Mouse (Mus musculus): Measurements from ENCODE around the gene Pgpep1. TPM values are rescaled to one million over a fixed set of nuclear protein-coding genes. Genes with fewer than 3 reads are reported as not detected.
A peak's percentile ranks its signal among the peaks of the same experiment; 100 is the strongest.

Pgpep1 gene
- total and polyA plus RNA-seq, 3 experiments = 12.3 to 30.0 (median 22.9) TPM

- in situ Hi-C loops (cut with MboI; ENCODE audit: low pct_ligation_motif_present, low pct_unique_long_range_greater_than_20kb, low sequenced_read_pairs) = no loop called here
- Histone ChIP-seq H3K4me2 (ENCODE audit: insufficient read depth, low read depth, poor library complexity, severe bottlenecking) (no peak overlapping the region), H3K27me3 (replicated peaks) (no peaks in the 10 kb centered on the region), H3K36me3 (replicated peaks in 1 of 2; ENCODE audit: control insufficient read depth in 1 of 2, insufficient read depth in 1 of 2, low read length in 1 of 2) (no peaks in the 10 kb centered on the region), H3K9ac (ENCODE audit: insufficient read depth, low read depth) (no peak overlapping the region), H3K4me1 (ENCODE audit: control insufficient read depth in 1 of 2, insufficient read depth in 2 of 2) (peaks cover 7 to 50% of the 10 kb centered on the region in 2 experiments; a peak in 3 of 4 replicates), H3K9me3 (replicated peaks; ENCODE audit: low read length) (no peaks in the 10 kb centered on the region), H3K4me3 (replicated peaks in 1 of 3; ENCODE audit: low read depth in 2 of 3, low read length in 2 of 3, poor library complexity in 1 of 3) (no peak overlapping the region), H3K79me2 (replicated peaks; ENCODE audit: control insufficient read depth, extremely low read depth, insufficient read depth, poor library complexity, severe bottlenecking) (no peaks in the 10 kb centered on the region), H3K27ac (ENCODE audit: insufficient read depth, low read depth) (no peak overlapping the region)
- TF ChIP-seq NRF1 (IDR thresholded peaks at IDR 0.05; ENCODE audit: low read depth, low read length) (no peak), MEF2A (IDR thresholded peaks at IDR 0.05; ENCODE audit: borderline replicate concordance, low read depth, low read length) (no peak)
- dilution Hi-C loops (cut with MboI; ENCODE audit: extremely low pct_ligation_motif_present, extremely low pct_unique_long_range_greater_than_20kb, low sequenced_read_pairs) = no loop called here
- no peak for DNase-seq (ENCODE audit: extremely low read depth)
Measured at GRCm38 (mm10) chr8:70687576-70687975, 27.4 kb upstream of the Pgpep1 start.

DNA sequence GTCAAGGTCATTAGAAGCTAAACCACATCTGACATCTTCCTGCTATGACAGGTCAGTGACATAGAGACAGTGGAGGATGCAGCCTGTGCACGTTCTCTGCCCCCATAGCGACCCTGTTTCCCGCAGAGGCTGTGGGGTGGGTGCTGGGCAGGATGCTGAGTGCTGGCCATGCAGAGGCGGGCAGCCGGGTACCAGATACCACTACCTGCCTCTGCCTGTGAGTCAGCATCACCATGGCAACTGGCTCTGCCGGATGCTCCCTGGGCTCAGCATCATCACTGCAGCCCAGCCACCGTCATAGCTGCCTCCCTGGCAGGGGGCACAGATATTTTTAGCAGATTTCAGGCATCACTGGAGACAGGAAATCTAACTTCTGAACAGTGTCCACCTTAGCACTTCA is 24.1 kb upstream of the Pgpep1 start:
- dilution Hi-C loops (cut with MboI; ENCODE audit: extremely low pct_ligation_motif_present, extremely low pct_unique_long_range_greater_than_20kb, low sequenced_read_pairs) = no loop called here

GRCm38 (mm10) chr8:70682692-70683091 is 22.5 kb upstream of the Pgpep1 start:
- H3K4me1 ChIP-seq (ENCODE audit: control insufficient read depth in 1 of 2, insufficient read depth in 2 of 2) = peaks cover 7 to 60% of the 10 kb centered on the region in 2 experiments
- H3K27ac ChIP-seq (ENCODE audit: insufficient read depth, low read depth) = no peak overlapping the region
- H3K36me3 ChIP-seq (replicated peaks in 1 of 2; ENCODE audit: control insufficient read depth in 1 of 2, insufficient read depth in 1 of 2, low read length in 1 of 2) = peaks cover 29 to 33% of the 10 kb centered on the region in 2 experiments
- dilution Hi-C loops (cut with MboI; ENCODE audit: extremely low pct_ligation_motif_present, extremely low pct_unique_long_range_greater_than_20kb, low sequenced_read_pairs) (no loop called here), in situ Hi-C loops (cut with MboI; ENCODE audit: low pct_ligation_motif_present, low pct_unique_long_range_greater_than_20kb, low sequenced_read_pairs) (no loop called here)
- DNase-seq (ENCODE audit: extremely low read depth) = peak; percentile 39
- H3K9me3 ChIP-seq (replicated peaks; ENCODE audit: low read length) = no peaks in the 10 kb centered on the region
- H3K4me2 ChIP-seq (ENCODE audit: insufficient read depth, low read depth, poor library complexity, severe bottlenecking) = no peak overlapping the region
- H3K4me3 ChIP-seq (replicated peaks in 1 of 3; ENCODE audit: low read depth in 2 of 3, low read length in 2 of 3, poor library complexity in 1 of 3) = no peak overlapping the region
- H3K9ac ChIP-seq (ENCODE audit: insufficient read depth, low read depth) = no peak overlapping the region
- H3K27me3 ChIP-seq (replicated peaks) = no peaks in the 10 kb centered on the region
- peak; percentile 34; the same call in 1 of the 2 replicates for TF ChIP-seq TCF12 (IDR thresholded peaks at IDR 0.05; ENCODE audit: low read depth, low read length)
- no peak for TF ChIP-seq E2F4 (IDR thresholded peaks at IDR 0.05; ENCODE audit: insufficient replicate concordance, low read depth, low read length)
- no peak for TF ChIP-seq USF1 (IDR thresholded peaks at IDR 0.05; ENCODE audit: low read depth, low read length)
- no peak for TF ChIP-seq SMC3 (IDR thresholded peaks at IDR 0.05; ENCODE audit: low read depth, low read length)
- no peak for TF ChIP-seq CHD1 (IDR thresholded peaks at IDR 0.05; ENCODE audit: low read depth, low read length)
- H3K79me2 ChIP-seq (replicated peaks; ENCODE audit: control insufficient read depth, extremely low read depth, insufficient read depth, poor library complexity, severe bottlenecking) = no peaks in the 10 kb centered on the region

More for the DNA sequence above, 24.1 kb upstream of the Pgpep1 start:
- H3K4me2 ChIP-seq (ENCODE audit: insufficient read depth, low read depth, poor library complexity, severe bottlenecking) = no peak overlapping the region
- H3K9ac ChIP-seq (ENCODE audit: insufficient read depth, low read depth) = no peak overlapping the region
- H3K9me3 ChIP-seq (replicated peaks; ENCODE audit: low read length) = no peaks in the 10 kb centered on the region
- H3K27me3 ChIP-seq (replicated peaks) = no peaks in the 10 kb centered on the region
- no peak overlapping the region for H3K27ac ChIP-seq (ENCODE audit: insufficient read depth, low read depth)
- TF ChIP-seq POLR2A (IDR thresholded peaks at IDR 0.05; ENCODE audit: low read depth, low read length) = no peak
- TF ChIP-seq RAD21 (IDR thresholded peaks at IDR 0.05; ENCODE audit: low read depth, low read length) = no peak
- TF ChIP-seq PAX5 (IDR thresholded peaks at IDR 0.05; ENCODE audit: low read length) = no peak
- TF ChIP-seq ZMIZ1 (IDR thresholded peaks at IDR 0.05; ENCODE audit: low read depth, low read length) = no peak
- TF ChIP-seq ZC3H11A (IDR thresholded peaks at IDR 0.05; ENCODE audit: low read depth, low read length) = no peak
- TF ChIP-seq USF2 (conservative IDR thresholded peaks at IDR 0.05; ENCODE audit: low read depth, low read length) = no peak
- H3K4me1 ChIP-seq (ENCODE audit: control insufficient read depth in 1 of 2, insufficient read depth in 2 of 2) = peaks cover 4 to 44% of the 10 kb centered on the region in 2 experiments; a peak in 3 of 4 replicates
- H3K36me3 ChIP-seq (replicated peaks in 1 of 2; ENCODE audit: control insufficient read depth in 1 of 2, insufficient read depth in 1 of 2, low read length in 1 of 2) = peaks cover 13 to 17% of the 10 kb centered on the region in 2 experiments
- H3K79me2 ChIP-seq (replicated peaks; ENCODE audit: control insufficient read depth, extremely low read depth, insufficient read depth, poor library complexity, severe bottlenecking) = no peaks in the 10 kb centered on the region
- DNase-seq (ENCODE audit: extremely low read depth) = no peak
- in situ Hi-C loops (cut with MboI; ENCODE audit: low pct_ligation_motif_present, low pct_unique_long_range_greater_than_20kb, low sequenced_read_pairs) = no loop called here
- H3K4me3 ChIP-seq (replicated peaks in 1 of 3; ENCODE audit: low read depth in 2 of 3, low read length in 2 of 3, poor library complexity in 1 of 3) = no peak overlapping the region
